Mouse (Mus musculus) midbrain, embryonic 10.5 days (tissue): ENCODE results near the gene March1. TPM values are rescaled to one million over a fixed set of nuclear protein-coding genes. Genes with fewer than 3 reads are reported as not detected.
A peak's percentile ranks its signal among the peaks of the same experiment; 100 is the strongest.

Experiments used
- DNase-seq: peaks from one replicate; pipeline ENCODE4 v3.0.0-alpha.2; 2017; ENCODE audit warnings: low spot score
- H3K27ac ChIP-seq: fragments of 300-500 bp; sonication (generic); replicated peaks from 2 replicates; pipeline ENCODE4 v1.5.1; 2016; ENCODE audit warnings: mild to moderate bottlenecking
- H3K27me3 ChIP-seq: fragments of 300-500 bp; sonication (generic); 2 replicates; pipeline ENCODE4 v1.6.1; 2016; ENCODE audit warnings: low read depth, mild to moderate bottlenecking; ENCODE audit not compliant: poor library complexity, severe bottlenecking
- H3K36me3 ChIP-seq: fragments of 300-500 bp; sonication (generic); 2 replicates; pipeline ENCODE4 v1.6.1; 2016; ENCODE audit warnings: mild to moderate bottlenecking, moderate library complexity
- H3K4me1 ChIP-seq: fragments of 300-500 bp; sonication (generic); 2 replicates; pipeline ENCODE4 v1.6.1; 2016
- H3K4me3 ChIP-seq: fragments of 300-500 bp; sonication (generic); 2 replicates; pipeline ENCODE4 v1.5.1; 2016; ENCODE audit warnings: mild to moderate bottlenecking, moderate library complexity
- H3K9me3 ChIP-seq: fragments of 300-500 bp; sonication (generic); replicated peaks from 2 replicates; pipeline ENCODE4 v1.6.1; 2016; ENCODE audit warnings: mild to moderate bottlenecking
- WGBS: fragments of 180-500 bp; shearing (Covaris S2); methylation state at CpG from one replicate; pipeline ENCODE4 v1.1.7; 2016; 5-methylcytosine and 5-hydroxymethylcytosine counted together
- polyA plus RNA-seq: library from polyadenylated mRNA; unstranded; fragments of >200 nt; fragmentation: Nextera tagmentation; extraction: Ambion mirVana; gene quantifications from 2 replicates; pipeline ENCODE4 v1.2.1, GENCODE M21; 2016

The March1 gene
- polyA plus RNA-seq: 2.5 and 4.7 TPM in 2 replicates

DNA sequence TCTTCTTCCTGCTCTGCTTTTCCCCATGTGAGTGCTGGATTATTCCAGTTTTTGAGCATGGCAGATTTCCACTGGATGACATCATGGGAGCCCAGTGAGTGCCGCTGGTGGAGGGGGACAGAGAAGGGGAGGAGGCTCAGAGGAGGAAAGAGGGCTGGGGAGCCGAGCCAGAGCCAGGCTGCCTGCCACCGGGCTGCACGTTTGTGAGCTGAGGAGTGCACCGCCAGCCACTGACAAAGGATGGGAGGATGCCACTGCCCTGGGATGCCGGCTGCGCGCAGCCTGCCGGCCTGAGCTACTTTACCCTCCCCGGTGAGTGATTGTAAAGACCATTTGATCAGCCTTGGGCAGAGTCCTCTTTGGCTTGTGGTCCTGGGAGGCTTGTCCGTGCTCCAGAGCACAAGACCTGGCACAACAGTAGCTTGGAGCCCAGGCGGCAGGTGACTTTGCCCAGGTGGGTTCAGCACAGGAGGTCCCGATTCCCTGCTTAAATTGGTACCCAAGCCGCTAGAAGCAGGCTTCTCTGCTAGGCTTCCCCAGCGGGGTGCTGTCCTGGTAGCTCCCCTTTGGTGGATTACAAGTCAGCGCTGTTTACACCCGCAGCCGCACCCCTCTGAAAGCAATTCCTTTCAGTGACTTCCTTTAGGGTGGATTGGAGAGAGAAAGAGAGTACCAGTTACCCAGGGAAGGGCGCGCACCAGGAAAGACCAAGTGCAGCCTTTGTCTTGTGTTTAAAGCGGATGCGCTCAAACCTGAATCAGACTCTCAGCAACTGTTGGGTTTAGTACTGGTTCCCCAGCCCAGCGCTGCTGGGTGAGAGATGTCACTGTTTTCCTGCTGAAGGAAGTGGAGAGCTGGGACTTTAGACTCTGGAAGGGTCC, at the start of gene March1:
Gene March1, plus strand, starts transcription at position 30 of the 881 bp plus-strand sequence.
- no peaks in the 10 kb centered on the region for H3K9me3 ChIP-seq
- peak within 1 kb of the TSS; percentile 20; the same call in 1 of the 2 replicates for H3K27ac ChIP-seq
- peak within 1 kb of the TSS; percentile 51 for H3K4me3 ChIP-seq
- WGBS: under 1% methylated on average over 23 of the region's 23 CpGs
- peaks cover 24% of the 10 kb centered on the region for H3K27me3 ChIP-seq
- H3K4me1 ChIP-seq: peaks cover 12% of the 10 kb centered on the region
- DNase-seq: peak; percentile 29
- H3K36me3 ChIP-seq: no peaks in the 10 kb centered on the region

DNA sequence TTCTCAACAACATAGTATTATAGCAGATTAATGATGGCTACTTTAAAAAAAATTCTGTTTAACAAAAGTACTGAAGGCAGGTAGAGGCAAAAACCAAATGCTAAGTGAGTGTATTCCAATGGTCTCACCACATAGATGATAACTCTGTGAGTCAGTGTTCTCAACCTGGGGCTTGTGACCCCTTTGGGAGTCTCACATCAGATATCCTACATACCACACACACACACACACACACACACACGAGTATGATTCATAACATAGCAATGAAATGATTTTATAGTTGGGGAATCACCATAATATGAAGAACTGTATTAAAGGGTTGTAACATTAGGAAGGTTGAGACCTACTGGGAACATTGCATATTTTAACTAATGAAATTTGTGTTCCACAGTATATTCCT, 30.8 kb upstream of the March1 start:
- 54% methylated on average over 1 of the region's 1 CpGs for WGBS
- Histone ChIP-seq H3K9me3 (no peaks in the 10 kb centered on the region), H3K27ac (no peak overlapping the region), H3K36me3 (no peaks in the 10 kb centered on the region), H3K27me3 (no peaks in the 10 kb centered on the region), H3K4me3 (no peak overlapping the region), H3K4me1 (no peaks in the 10 kb centered on the region)
- no peak for DNase-seq

GRCm38 (mm10) chr8:65603241-65603640, 14.5 kb upstream of the March1 start:
- DNase-seq: no peak
- Histone ChIP-seq H3K27me3 (no peaks in the 10 kb centered on the region), H3K36me3 (no peaks in the 10 kb centered on the region), H3K9me3 (no peaks in the 10 kb centered on the region), H3K27ac (no peak overlapping the region), H3K4me3 (no peak overlapping the region), H3K4me1 (no peaks in the 10 kb centered on the region)
- WGBS: 62% methylated on average over 2 of the region's 2 CpGs

DNA sequence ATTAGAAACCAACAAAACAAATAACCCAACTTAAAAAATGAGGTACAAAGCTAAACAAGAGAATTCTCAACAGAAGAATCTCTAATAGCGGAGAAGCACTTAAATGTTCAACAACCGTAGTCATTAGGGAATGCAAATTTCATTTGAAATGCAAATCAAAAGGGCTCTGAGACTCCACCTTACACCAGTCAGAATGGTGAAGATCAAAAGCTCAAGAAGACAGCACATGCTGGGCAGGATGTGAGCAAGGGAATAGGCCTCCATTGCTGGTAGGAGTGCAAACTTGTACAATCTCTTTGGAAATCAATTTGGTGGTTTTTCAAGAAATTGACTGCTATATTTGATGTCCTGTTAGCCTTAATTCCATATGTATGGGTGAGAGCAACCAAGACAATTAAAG, 8.2 kb upstream of the March1 start:
- H3K4me1 ChIP-seq: no peaks in the 10 kb centered on the region
- no peak overlapping the region for H3K4me3 ChIP-seq
- no peak overlapping the region for H3K27ac ChIP-seq
- no peaks in the 10 kb centered on the region for H3K27me3 ChIP-seq
- no peaks in the 10 kb centered on the region for H3K9me3 ChIP-seq
- DNase-seq: no peak
- no peaks in the 10 kb centered on the region for H3K36me3 ChIP-seq
- 71% methylated on average over 2 of the region's 2 CpGs for WGBS

GRCm38 (mm10) chr8:65618966-65619365, 1.3 kb downstream of the March1 start:
- DNase-seq: no peak
- H3K4me3 ChIP-seq: peak overlapping the region; percentile 51
- WGBS: 35% methylated on average over 7 of the region's 7 CpGs

GRCm38 (mm10) chr8:65644931-65645330, 27.2 kb downstream of the March1 start:
- H3K4me3 ChIP-seq: no peak overlapping the region
- H3K4me1 ChIP-seq: no peaks in the 10 kb centered on the region
- no peaks in the 10 kb centered on the region for H3K27me3 ChIP-seq
- DNase-seq: no peak
- H3K27ac ChIP-seq: no peak overlapping the region
- no peaks in the 10 kb centered on the region for H3K36me3 ChIP-seq
- H3K9me3 ChIP-seq: no peaks in the 10 kb centered on the region

More at GRCm38 (mm10) chr8:65618966-65619365, 1.3 kb downstream of the March1 start:
- Histone ChIP-seq H3K9me3 (no peaks in the 10 kb centered on the region), H3K4me1 (peaks cover 12% of the 10 kb centered on the region), H3K27ac (no peak overlapping the region), H3K27me3 (peaks cover 24% of the 10 kb centered on the region), H3K36me3 (no peaks in the 10 kb centered on the region)

- H3K4me3 ChIP-seq: no peak overlapping the region
- WGBS: 91% methylated on average over 1 of the region's 1 CpGs
- H3K27ac ChIP-seq: no peak overlapping the region
- no peak for DNase-seq
- H3K9me3 ChIP-seq: no peaks in the 10 kb centered on the region
- no peaks in the 10 kb centered on the region for H3K27me3 ChIP-seq
- H3K36me3 ChIP-seq: no peaks in the 10 kb centered on the region
- no peaks in the 10 kb centered on the region for H3K4me1 ChIP-seq
Measured at GRCm38 (mm10) chr8:65645502-65645901, 27.8 kb downstream of the March1 start.

DNA sequence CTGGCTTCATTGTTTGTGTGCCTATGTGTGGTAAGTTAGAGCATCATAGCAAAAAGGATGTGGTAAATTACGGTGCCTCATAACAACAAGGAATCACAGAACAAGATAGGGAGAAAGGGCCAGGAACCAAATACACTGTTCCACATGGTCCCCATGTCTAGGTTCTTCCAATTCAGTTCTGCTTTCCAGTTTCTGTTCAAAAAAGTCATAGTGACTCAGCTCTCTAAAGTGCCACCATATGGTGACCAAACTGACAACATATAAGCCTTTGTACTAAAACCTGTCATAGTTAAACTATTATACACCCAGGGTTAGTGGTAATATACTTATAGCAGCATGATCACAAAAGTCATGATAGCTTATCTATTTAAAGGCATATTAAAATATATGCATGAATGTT, 28.2 kb downstream of the March1 start:
- H3K4me1 ChIP-seq: no peaks in the 10 kb centered on the region

GRCm38 (mm10) chr8:65655924-65656323, 38.2 kb downstream of the March1 start:
- no peaks in the 10 kb centered on the region for H3K9me3 ChIP-seq
- no peak overlapping the region for H3K27ac ChIP-seq
- H3K36me3 ChIP-seq: no peaks in the 10 kb centered on the region
- no peak overlapping the region for H3K4me3 ChIP-seq
- 92% methylated on average over 6 of the region's 6 CpGs for WGBS
- no peaks in the 10 kb centered on the region for H3K4me1 ChIP-seq
- DNase-seq: no peak
- no peaks in the 10 kb centered on the region for H3K27me3 ChIP-seq

More for the DNA sequence above, 28.2 kb downstream of the March1 start:
- no peaks in the 10 kb centered on the region for H3K27me3 ChIP-seq
- no peaks in the 10 kb centered on the region for H3K36me3 ChIP-seq
- no peaks in the 10 kb centered on the region for H3K9me3 ChIP-seq
- 92% methylated on average over 1 of the region's 1 CpGs for WGBS
- H3K27ac ChIP-seq: no peak overlapping the region
- DNase-seq: no peak
- H3K4me3 ChIP-seq: no peak overlapping the region

DNA sequence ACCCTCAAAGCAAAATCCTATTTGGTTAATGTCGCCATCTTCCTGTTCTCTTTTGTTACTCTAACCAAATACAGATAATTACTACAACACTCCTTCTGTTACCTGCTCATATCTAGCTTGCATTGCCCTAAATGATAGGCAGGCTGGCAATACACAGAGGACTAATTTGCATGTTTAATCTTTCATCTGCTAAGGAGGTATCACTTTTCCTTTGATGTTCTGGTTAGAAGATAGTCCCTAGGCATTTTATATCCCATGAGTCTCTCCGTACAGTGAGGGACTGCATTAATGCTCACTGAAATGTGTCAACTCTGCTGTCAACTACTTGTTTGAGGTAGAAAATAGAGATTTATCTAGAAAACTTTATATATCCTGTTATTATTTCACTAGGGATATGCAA, 44.2 kb downstream of the March1 start:
- Histone ChIP-seq H3K4me3 (no peak overlapping the region), H3K4me1 (no peaks in the 10 kb centered on the region), H3K36me3 (no peaks in the 10 kb centered on the region), H3K9me3 (no peaks in the 10 kb centered on the region), H3K27ac (no peak overlapping the region), H3K27me3 (no peaks in the 10 kb centered on the region)
- 85% methylated on average over 2 of the region's 2 CpGs for WGBS
- no peak for DNase-seq

GRCm38 (mm10) chr8:65665786-65666185, 48.1 kb downstream of the March1 start:
- 94% methylated on average over 2 of the region's 2 CpGs for WGBS
- no peak overlapping the region for H3K27ac ChIP-seq
- H3K9me3 ChIP-seq: no peaks in the 10 kb centered on the region
- no peaks in the 10 kb centered on the region for H3K27me3 ChIP-seq
- no peak for DNase-seq
- H3K36me3 ChIP-seq: no peaks in the 10 kb centered on the region
- no peak overlapping the region for H3K4me3 ChIP-seq
- H3K4me1 ChIP-seq: no peaks in the 10 kb centered on the region

GRCm38 (mm10) chr8:65743066-65743465, 125.4 kb downstream of the March1 start:
- H3K27ac ChIP-seq: no peak overlapping the region
- no peaks in the 10 kb centered on the region for H3K9me3 ChIP-seq
- no peaks in the 10 kb centered on the region for H3K36me3 ChIP-seq
- H3K4me3 ChIP-seq: no peak overlapping the region
- no peaks in the 10 kb centered on the region for H3K4me1 ChIP-seq
- no peaks in the 10 kb centered on the region for H3K27me3 ChIP-seq
- DNase-seq: no peak

DNA sequence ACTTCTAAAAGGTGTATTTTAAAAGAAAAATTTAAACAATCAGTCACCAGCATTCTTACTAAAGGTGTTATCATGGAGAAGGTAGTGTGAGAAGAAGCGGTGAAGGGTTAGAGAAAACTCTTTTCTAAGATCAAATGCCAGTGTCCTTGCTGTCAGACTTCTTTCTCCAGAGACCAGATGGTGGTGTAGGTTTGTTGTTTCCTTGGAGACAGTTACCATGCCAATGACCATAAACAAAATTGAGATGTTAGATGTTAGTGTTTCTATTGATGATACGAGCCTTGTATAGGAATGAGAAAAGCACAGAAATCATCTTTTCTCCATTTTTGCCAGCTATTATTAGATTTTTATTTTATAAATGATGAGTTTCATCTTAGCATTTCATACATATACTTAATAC, 158.1 kb downstream of the March1 start:
- Histone ChIP-seq H3K27ac (no peak overlapping the region), H3K4me3 (no peak overlapping the region), H3K27me3 (no peaks in the 10 kb centered on the region), H3K36me3 (no peaks in the 10 kb centered on the region), H3K9me3 (no peaks in the 10 kb centered on the region), H3K4me1 (no peaks in the 10 kb centered on the region)
- no peak for DNase-seq
- 71% methylated on average over 2 of the region's 2 CpGs for WGBS
